Mouse (Mus musculus): ENCODE measurements around the gene Gm5155. TPM values are rescaled to one million over a fixed set of nuclear protein-coding genes. Genes with fewer than 3 reads are reported as not detected.
"Not testable (repeated sequence)": the region's sequence is repeated elsewhere in the genome, so short reads cannot be mapped to it uniquely, and the experiment has no call there.

Gene Gm5155
- not detected in 2 replicates for polyA plus RNA-seq (2014; fragmentation: Nextera tagmentation; extraction: Ambion mirVana)

DNA sequence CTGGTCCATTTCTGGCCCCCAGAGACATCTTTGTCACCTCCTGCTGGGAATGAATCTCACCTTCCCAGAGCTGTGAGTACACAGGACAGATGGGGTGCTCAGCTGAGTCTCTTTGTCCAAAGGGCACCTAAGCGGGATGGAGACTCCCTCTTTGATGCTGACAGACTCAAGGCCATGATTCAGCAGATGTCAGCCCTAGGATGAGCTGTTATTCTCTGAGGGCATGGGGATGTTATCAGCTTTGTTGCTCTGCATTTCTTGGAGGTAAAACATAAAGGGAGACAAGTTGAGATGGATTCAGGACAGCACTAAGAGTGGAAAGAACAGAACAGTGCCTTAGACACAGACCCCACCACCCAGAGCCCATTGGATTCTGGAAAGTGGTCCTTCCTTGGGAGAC is at the start of gene Gm5155:
Gene Gm5155, plus strand, starts transcription at position 301 of the 400 bp plus-strand sequence.
- ATAC-seq (ENCODE audit: low FRiP score): no peak
- H3K9me3 ChIP-seq (ENCODE audit: control insufficient read depth, low read length): peaks cover 18% of the 10 kb centered on the region; the same call in 1 of the 2 replicates

DNA sequence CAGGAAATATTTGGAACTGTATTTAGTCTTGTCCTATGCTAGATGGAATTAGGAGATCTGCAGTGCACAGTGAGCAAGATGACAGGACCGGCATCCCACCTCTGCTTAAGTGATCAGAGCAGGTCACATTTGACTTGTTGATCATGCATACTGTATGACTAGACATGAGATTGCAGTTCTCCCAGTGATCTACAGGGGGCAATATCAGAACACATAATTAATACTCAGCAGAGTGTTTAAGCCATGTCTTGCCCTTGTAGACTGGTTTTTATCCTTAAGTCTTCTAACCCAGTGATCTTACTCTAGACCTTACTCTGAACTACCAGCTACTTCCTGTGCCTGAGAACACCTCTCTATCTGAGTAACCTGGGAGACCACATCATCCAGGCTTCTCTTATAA is 791 bp upstream of the Gm5155 start:
- H3K27me3 ChIP-seq (ENCODE audit: control insufficient read depth, insufficient read depth, low read length): no peaks in the 10 kb centered on the region
- H3K4me3 ChIP-seq (ENCODE audit: low read depth, low read length): no peak overlapping the region
- no peak overlapping the region for H3K27ac ChIP-seq (ENCODE audit: low read depth, low read length)
- DNase-seq (ENCODE audit: low spot score, missing footprints) (no peak), ATAC-seq (ENCODE audit: low FRiP score) (no peak)
- no peaks in the 10 kb centered on the region for H3K36me3 ChIP-seq (ENCODE audit: control insufficient read depth, insufficient read depth, low read length)
- no peaks in the 10 kb centered on the region for H3K4me1 ChIP-seq (ENCODE audit: control insufficient read depth, insufficient read depth, low read length)
- H3K4me2 ChIP-seq: no peak overlapping the region
- peaks cover 18% of the 10 kb centered on the region; the same call in 1 of the 2 replicates for H3K9me3 ChIP-seq (ENCODE audit: control insufficient read depth, low read length)
- H3K9ac ChIP-seq (ENCODE audit: low read length): no peak overlapping the region
- 97% methylated on average over 1 of the region's 1 CpGs for WGBS

More for the DNA sequence above, at the start of gene Gm5155:
- no peaks in the 10 kb centered on the region for H3K27me3 ChIP-seq (ENCODE audit: control insufficient read depth, insufficient read depth, low read length)
- no peak within 1 kb of the TSS for H3K9ac ChIP-seq (ENCODE audit: low read length)
- no peaks in the 10 kb centered on the region for H3K4me1 ChIP-seq (ENCODE audit: control insufficient read depth, insufficient read depth, low read length)
- no peak within 1 kb of the TSS for H3K27ac ChIP-seq (ENCODE audit: low read depth, low read length)
- no peak for DNase-seq (ENCODE audit: low spot score, missing footprints)
- no peaks in the 10 kb centered on the region for H3K36me3 ChIP-seq (ENCODE audit: control insufficient read depth, insufficient read depth, low read length)
- H3K4me3 ChIP-seq (ENCODE audit: low read depth, low read length): no peak within 1 kb of the TSS
- WGBS: 76% methylated on average over 1 of the region's 1 CpGs
- H3K4me2 ChIP-seq: no peak within 1 kb of the TSS

DNA sequence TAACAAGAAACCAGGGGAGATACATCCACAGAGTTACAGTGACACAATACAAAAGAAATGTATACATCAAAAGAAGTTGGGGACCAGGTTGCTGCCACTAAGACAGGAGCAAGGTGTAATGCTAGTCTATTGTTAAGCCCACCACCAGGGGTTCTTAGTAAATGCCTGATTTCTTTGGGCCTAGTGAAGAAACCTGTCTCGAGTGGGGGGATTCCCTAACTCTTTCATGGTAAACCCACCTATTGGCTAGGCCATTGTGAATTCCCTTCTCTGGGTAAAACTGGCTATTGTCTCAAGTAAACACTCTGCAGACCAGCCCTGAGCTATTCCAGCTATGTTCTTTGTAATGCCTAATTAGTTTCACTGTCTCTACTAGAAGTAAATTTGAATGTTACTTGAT is 23.8 kb downstream of the Gm5155 start:
- not testable (repeated sequence) for H3K9me3 ChIP-seq (ENCODE audit: control insufficient read depth, low read length); H3K4me3 ChIP-seq (ENCODE audit: low read depth, low read length); H3K27me3 ChIP-seq (ENCODE audit: control insufficient read depth, insufficient read depth, low read length); ATAC-seq (ENCODE audit: low FRiP score); H3K27ac ChIP-seq (ENCODE audit: low read depth, low read length); H3K4me1 ChIP-seq (ENCODE audit: control insufficient read depth, insufficient read depth, low read length); H3K36me3 ChIP-seq (ENCODE audit: control insufficient read depth, insufficient read depth, low read length); DNase-seq (ENCODE audit: low spot score, missing footprints); H3K4me2 ChIP-seq; H3K9ac ChIP-seq (ENCODE audit: low read length)
- 79% methylated on average over 1 of the region's 1 CpGs for WGBS

DNA sequence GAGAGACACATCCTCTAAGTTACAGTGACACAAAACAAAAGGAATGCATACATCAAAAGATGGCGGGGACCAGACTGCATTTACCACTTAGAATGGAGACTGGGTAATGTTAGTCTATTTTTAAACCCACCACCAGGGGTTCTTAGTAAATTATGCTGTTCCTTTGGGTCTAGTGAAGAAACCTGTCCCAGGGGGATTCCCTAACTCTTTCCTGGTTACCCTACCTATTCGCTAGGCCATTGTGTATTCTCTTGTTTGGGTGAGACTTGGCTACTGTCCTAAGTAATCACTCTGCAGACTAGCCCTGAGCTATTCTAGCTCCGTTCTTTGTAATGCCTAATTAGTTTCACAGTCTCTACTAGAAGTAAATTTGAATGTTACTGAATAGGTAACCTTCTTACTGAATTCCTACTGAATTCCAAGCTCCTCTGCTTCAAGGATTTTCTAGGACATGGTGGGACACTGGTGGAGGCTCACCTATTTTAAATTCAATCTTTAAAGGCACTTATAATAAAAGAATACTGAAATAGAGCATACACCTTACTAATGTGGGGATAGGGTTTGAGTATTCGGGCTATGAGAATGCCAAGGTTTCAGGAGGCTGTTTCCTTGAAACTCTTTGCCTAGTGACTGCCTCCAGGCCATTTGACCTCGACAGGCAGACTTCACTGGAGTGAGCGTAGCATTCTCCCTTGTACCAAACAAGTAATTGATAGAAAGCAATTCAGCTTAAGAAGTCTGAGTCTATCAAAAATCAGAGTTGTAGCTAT is 31.8 kb downstream of the Gm5155 start:
- ATAC-seq (ENCODE audit: low FRiP score): no peak
- H3K36me3 ChIP-seq (ENCODE audit: control insufficient read depth, insufficient read depth, low read length): no peaks in the 10 kb centered on the region
- no peaks in the 10 kb centered on the region for H3K27me3 ChIP-seq (ENCODE audit: control insufficient read depth, insufficient read depth, low read length)
- no peaks in the 10 kb centered on the region for H3K4me1 ChIP-seq (ENCODE audit: control insufficient read depth, insufficient read depth, low read length)
- WGBS: 74% methylated on average over 6 of the region's 6 CpGs
- H3K4me3 ChIP-seq (ENCODE audit: low read depth, low read length): no peak overlapping the region
- peaks cover 19% of the 10 kb centered on the region for H3K9me3 ChIP-seq (ENCODE audit: control insufficient read depth, low read length)
- H3K27ac ChIP-seq (ENCODE audit: low read depth, low read length): no peak overlapping the region
- H3K4me2 ChIP-seq: no peak overlapping the region
- no peak overlapping the region for H3K9ac ChIP-seq (ENCODE audit: low read length)
- no peak for DNase-seq (ENCODE audit: low spot score, missing footprints)

Other genes starting within 250 kb of the Gm5155 start
- gene Ceacam5, start 158.5 kb upstream of the Gm5155 start, polyA plus RNA-seq (2014; fragmentation: Nextera tagmentation; extraction: Ambion mirVana): not detected in 2 replicates
- not detected in 2 replicates for gene Ceacam14, start 59.1 kb upstream of the Gm5155 start, polyA plus RNA-seq (2014; fragmentation: Nextera tagmentation; extraction: Ambion mirVana)
- gene Ceacam11, start 100.4 kb downstream of the Gm5155 start, polyA plus RNA-seq (2014; fragmentation: Nextera tagmentation; extraction: Ambion mirVana): not detected in 2 replicates
- not detected in 2 replicates for gene Ceacam13, start 138.1 kb downstream of the Gm5155 start, polyA plus RNA-seq (2014; fragmentation: Nextera tagmentation; extraction: Ambion mirVana)
- not detected in 2 replicates for gene Ceacam12, start 194.2 kb downstream of the Gm5155 start, polyA plus RNA-seq (2014; fragmentation: Nextera tagmentation; extraction: Ambion mirVana)